Mouse (Mus musculus) activated CD4-positive, CD25-positive, alpha-beta regulatory T cell, adult 4 months (primary cell): ENCODE data around the gene Ninl. TPM values are rescaled to one million over a fixed set of nuclear protein-coding genes. Genes with fewer than 3 reads are reported as not detected.

Experiments used
- ATAC-seq: one replicate; pipeline ENCODE4 v1.8.0; 2017
- polyA plus RNA-seq, 2 experiments: library from polyadenylated mRNA; unstranded; fragments of 100-300 nt; shearing (Covaris generic); gene quantifications; one replicate each; pipeline ENCODE4 v1.2.1; 2017

The Ninl gene
- polyA plus RNA-seq, 2 experiments from 2014 or later, result not detected

DNA sequence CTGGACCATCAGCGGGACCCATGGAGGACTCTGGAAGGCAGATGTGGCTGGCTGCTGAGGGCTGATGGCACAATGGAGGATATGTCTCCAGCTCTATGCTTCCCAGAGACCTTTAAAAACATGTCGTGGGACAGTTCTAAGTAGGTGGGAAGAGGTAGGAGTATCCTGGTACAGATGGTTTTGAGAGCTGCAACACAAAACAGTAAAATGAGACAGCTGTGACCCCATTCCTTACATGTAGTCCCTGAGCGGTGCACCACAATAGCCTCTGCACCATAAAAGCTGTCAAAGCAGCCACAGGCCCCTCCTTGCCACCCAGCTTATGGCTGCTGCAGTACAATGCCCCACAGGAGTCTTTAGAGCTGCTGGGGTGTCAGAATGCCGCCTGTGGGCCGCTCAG lies 41.6 kb downstream of the Ninl start:
- ATAC-seq, result no peak

DNA sequence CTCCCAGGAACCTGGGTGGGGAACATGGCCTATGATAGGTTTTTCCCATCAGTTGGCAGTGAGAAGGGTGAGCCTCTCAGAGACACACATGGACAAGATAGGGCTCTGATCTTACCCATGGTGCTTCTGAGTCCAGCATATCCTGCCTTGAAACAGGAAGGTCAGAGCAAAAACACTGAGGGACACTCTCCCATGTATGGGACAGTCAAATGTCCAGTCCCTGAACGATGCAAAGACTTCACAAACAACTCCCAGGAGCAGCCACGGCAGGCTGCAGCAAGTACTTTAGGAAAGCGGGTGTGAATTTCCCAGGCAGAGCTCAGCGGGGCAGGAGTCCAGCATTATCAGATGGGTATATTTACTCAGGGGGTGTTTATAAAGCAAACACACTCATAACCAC lies 43.9 kb downstream of the Ninl start:
- no peak for ATAC-seq

DNA sequence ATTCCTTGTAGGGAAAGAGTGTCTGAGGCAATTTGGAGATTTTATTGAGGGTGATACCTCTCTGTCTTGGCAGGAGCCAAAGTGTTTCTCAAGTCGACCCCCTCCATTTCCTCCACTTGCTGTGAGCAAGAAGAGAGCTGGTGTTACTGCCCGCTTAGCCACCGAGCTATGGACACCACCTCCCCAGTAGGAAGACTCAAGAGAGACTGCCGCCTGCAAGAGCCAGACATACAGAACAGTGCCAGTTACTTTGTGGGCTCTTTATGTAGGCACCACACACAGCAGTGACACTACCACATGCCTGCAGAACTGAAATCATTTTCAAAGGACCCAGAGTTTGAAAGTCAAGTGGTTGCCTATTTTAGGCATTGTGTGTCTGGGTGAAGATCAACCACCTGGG lies 48.1 kb downstream of the Ninl start:
- ATAC-seq, result no peak

DNA sequence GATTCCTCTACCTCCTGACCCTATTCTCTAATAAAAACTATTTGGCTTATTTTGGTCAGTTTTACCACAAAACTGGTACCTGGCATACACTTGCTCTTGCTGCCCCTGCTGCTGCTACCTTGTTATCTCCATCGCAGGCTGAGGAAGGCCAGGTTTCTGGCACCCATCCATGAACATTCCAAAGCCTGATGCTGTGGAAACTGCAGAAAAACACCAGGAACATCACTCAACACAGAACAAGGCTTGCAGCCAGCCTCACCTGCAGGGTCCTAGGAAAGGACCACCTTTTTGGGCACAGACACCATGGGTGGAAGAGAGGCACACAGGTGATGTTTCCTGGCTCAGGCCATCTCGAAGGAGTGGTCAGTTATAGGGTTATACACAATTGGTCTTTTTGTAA lies 48.7 kb downstream of the Ninl start:
- no peak for ATAC-seq

GRCm38 (mm10) chr2:150985359-150985758 lies 53.8 kb downstream of the Ninl start:
- no peak for ATAC-seq

DNA sequence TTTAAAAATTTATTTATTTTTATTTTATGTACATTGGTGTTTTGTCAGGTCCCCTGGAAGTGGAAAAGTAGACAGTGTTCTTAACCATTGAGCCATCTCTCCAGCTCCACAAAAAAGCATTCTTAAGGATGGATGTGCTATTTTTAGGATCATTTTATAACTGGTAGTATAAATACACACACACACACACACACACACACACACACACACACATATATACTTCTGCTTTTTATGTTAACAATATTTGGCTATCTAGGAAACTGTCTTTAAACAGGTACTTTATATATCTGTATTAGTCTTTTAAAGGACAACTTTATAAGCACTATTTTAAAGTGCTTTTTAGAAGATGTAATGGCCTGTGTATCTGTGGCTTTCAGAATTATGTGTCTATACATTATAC lies 57.1 kb downstream of the Ninl start:
- no peak for ATAC-seq

GRCm38 (mm10) chr2:150981524-150981923 lies 57.7 kb downstream of the Ninl start:
- no peak for ATAC-seq

DNA sequence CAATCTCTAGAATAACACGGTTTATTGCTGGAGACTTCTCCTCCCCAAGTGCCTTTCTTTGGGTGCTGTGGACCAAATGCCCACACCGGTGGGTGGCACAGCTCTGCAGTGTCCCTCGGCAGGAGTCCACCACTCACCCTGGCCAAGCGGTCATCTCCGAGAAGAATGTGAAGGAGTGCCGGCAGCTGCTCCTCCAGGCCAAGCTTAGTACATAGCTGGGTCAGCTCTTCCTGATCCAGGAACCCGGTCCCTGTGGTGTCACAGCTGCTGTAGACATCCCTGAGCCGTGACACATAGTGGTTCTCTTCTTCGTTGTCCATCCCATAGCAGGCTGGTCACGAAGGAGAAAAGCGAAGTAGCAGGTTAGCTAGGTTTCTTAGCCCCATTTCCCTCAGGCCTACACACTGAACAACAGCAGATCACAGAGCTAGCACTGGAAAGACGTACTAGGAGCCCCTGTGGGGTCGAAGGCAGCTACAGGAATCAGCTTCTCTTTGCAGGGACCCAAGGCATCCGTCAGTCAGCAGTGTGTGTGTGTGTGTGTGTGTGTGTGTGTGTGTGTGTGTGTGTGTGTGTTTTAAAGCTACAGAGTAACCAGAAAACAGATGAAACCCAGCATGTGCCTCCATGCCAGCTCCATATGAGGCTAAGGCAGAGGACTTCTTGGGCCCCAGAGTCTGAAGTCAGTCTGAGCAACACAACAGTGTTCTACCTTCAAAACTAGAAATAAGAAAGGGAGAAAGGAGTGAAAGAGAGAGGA lies 59.1 kb downstream of the Ninl start:
- no peak for ATAC-seq

DNA sequence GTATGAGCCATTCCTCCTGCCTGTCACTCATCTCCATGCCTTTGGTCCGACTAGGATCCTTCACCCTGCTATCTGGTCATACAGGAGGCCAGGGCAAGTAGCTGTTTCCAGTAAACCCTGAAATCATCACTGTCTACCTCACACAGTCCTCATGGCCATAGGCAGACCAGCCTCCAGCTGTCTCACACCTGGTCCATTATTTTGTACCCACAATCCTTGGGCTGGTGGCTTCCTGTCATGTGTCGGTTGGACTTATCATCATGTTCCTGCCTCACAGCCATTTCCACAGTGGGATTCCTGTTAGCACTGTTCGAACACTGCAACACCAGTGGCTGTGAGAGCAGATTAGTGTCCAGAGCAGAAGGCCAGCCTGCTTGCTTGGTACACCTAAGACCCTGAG lies 60.4 kb downstream of the Ninl start:
- ATAC-seq, result no peak

- ATAC-seq, result no peak
These were observed 61.5 kb downstream of the Ninl start for GRCm38 (mm10) chr2:150977676-150978075.

GRCm38 (mm10) chr2:150976871-150977270 lies 62.3 kb downstream of the Ninl start:
- ATAC-seq, result no peak

DNA sequence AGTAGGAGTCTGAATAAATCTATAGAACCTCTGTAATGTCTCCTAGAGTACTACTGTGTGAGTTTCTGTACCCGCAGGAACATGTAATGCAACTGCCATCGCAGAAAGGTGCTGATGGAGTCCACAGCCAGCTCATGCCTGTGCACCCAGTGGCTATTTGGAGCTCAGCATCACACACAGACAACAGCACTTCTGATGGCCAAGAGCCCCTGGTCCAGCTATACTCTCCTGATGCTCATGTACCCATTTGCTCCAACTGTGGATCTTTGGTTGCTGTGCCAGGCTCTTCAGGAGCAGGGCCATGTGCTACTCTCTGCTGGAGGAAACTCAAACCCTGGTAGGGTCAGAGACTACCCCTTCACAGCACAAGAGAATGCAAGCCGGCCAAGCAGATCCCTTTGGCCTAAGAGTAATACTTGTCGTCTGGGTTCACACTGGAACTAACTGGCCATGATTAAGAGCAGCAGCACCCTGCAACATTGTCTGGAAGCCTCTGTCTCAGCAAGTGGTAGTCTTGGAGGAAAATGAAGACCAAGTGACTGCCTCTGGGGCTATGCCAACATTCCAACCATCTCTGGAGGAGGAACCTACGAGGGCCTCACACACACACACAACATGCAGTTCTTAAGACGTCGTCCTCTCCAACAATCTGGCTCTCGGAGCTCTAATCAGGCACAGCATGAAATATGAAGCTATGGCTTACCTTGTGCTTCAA lies 65.6 kb downstream of the Ninl start:
- ATAC-seq, result no peak

DNA sequence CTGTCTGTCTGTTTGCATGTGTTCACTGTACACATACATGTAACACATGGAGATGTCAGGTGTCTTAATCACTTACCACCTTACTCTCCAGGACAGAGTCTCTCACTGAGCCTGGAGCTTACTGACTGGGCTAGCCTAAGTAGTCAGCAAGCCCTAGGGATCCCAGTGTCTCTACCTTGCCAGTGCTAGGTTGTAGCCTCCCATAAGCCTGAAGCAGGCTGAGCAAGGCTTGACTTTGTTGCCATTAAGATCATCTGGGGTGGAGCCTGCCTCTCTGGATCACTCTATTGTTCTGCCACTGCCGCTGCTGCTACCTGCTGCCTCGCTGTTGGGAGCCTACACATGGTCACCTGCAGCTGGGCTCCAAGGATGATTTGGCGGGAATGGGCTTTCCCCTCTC lies 66.5 kb downstream of the Ninl start:
- no peak for ATAC-seq

- no peak for ATAC-seq
These were observed 67.3 kb downstream of the Ninl start for GRCm38 (mm10) chr2:150971856-150972255.

DNA sequence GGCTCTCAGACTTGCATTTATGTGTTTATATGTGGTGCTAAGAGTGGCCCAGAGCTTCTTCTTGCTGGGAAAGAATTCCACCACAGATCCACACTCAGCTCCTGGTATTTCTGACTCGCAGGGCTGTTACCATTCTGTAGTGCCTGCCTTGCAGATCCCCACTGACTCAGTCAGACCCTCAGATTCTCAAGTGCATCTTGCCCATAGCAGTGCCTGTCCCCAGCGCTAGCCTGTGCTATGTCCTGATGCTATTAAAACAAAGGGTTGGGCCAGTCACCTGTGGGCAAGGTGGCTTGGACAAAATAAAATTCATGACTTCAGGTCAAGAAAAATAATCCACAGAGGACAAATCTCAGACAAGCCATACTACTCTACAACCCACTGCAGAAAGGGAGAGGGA lies 70.0 kb downstream of the Ninl start:
- no peak for ATAC-seq

- ATAC-seq, result no peak
These were observed 71.7 kb downstream of the Ninl start for GRCm38 (mm10) chr2:150967491-150967890.

- no peak for ATAC-seq
These were observed 73.2 kb downstream of the Ninl start for GRCm38 (mm10) chr2:150965951-150966350.

GRCm38 (mm10) chr2:150964641-150965040 lies 74.5 kb downstream of the Ninl start:
- ATAC-seq, result no peak

DNA sequence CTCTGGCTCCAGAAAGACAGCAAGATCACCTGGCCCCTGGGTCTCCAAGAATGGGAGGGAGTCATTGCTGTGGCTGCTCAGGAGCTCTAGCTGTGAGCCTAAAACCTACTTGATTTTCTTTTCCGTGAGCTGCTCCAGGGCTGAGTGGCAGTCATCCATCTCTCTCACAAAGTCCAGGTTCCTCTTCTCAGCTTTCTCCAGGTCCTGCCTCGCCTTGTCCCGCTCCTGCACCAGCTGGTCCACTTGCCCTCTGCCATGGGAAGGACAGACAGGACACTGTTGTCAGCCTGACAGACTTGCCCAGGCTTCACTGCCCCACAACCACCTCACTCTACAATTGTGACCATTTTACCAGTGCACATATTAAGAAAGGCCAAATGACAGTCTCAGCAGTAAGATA lies 75.9 kb downstream of the Ninl start:
- ATAC-seq, result no peak

DNA sequence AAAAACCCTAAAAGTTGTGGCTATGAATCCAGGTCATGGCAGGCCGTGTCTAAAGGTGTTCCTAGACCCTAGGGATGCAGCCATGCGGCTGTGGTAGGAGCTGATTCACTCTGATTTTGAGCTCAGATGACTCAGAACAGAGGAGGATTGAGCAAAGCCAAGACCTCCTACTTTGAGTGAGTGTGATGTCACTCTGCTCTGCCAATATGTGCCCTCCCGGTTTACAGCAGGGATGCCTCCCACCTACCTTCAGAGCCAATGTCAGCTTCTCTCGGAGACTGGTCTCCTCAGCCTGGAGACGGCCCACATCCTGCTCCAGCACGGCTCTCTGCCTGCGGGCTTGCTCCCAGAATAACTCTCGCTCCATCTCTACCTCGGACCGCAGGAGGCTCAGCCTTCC lies 79.7 kb downstream of the Ninl start:
- ATAC-seq, result no peak

DNA sequence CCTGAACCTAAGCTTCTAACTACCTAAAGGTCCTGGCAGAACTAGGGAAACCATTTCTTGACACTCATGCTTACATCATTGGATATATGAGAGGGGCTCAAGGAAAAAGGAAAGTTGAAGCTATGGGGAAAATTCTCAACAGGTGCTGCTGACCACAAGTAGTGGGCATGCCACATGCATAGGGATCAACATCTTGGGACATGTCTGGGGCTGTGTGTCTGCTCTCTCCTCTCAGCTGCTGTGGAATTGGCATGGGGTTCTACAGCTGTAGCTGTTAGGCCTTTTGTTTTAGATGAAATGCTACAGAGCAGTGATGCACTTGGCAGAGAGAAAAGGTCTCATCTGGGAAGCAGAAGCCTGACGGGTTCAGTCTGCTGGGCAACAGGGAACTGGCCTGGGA lies 83.3 kb downstream of the Ninl start:
- no peak for ATAC-seq

DNA sequence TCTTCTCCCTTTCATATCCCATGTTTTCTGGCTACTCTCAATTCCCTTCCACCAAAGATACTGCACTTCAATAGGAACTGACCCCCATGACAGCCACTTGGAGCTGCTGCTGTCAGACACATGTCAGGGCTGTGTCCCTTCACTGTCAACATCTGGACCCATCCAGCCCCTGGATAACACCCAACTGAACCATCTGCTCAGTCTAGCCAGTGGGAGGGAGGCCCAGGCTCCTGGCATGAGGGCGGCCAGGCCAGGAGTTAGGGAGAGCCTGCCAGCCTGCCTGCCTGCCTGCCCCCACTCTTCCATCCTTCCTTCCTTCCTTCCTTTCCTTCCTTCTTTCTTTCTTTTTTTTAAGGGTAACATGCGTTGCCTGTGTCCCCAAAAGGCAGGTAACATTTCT lies 88.0 kb downstream of the Ninl start:
- ATAC-seq, result no peak

DNA sequence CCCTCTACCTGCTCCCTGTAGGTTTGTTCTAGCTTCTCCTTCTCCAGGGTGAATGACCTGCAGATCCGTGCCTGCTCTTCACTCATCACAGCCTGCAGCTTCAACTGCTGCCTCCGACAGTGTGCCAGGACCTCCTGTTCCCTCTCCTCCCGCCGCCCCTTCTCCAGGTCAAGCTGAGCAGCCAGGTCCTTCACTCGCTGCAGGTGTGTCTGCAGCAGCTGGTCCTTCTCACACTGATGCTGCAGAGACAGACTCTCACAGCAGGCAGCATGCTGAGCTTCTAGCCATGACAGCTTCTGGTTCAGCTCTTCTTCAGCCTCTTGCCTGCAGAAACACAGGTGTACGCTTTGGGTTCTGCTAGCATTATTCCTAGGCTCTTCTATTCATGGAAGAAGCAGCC lies 89.1 kb downstream of the Ninl start:
- no peak for ATAC-seq

- ATAC-seq, result no peak
These were observed 89.5 kb downstream of the Ninl start for GRCm38 (mm10) chr2:150949652-150950051.

DNA sequence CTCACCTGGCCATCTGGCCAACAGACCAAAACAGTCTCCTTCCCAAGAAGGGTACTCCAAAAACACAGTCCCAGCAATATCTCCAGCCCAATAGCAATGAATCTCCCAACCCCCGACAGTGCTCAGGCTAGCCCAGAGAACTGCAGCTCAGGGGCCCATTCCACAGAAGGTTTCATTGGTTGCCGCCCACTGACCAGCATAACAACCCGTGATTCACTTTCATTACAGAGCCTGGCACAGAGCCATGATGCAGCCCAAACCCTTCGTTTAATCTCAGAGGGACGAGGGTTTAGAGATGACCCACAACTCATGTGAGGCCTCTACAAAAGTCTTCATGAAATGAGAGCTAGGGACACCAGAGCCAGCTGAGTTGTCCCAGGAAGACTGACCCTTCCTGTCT lies 90.4 kb downstream of the Ninl start:
- ATAC-seq, result no peak
